Comparison of ENCODE assay signal across 8 mouse cellular contexts in the genomic region with DNA sequence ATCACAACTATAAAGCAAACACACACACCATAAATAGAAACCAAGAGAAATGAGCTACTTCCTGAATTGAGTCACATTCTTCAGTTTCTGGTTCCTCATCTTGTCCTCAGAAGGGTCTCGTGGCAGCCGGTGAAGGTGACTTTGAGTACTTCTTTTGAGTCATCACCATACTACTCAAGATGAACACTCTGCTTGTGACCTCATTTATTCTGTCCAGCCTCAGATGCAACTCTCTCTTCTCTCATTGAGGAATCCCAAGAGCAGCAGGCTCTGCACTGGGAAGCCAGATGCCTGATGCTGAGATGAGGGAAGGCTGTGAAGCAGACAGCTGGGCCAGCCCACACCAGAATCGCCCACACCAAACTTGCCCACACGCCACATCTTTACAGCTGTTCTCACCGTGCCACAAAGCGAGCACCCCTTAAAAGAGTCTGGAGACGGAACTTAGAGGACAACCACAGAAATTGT. TPM values are rescaled to one million over a fixed set of nuclear protein-coding genes. Genes with fewer than 3 reads are reported as not detected.
DNase-seq lines count a peak whose midpoint lies in the region; ATAC-seq and TF ChIP-seq lines count a peak whose summit lies in the region.

No protein-coding gene starts in this region.

- H3K36me3 ChIP-seq in kidney, embryonic 15.5 days, result peaks cover 12% of the 10 kb centered on the region
- H3K36me3 ChIP-seq in embryonic facial prominence, embryonic 15.5 days, result no peaks in the 10 kb centered on the region
- no peaks in the 10 kb centered on the region for H3K36me3 ChIP-seq in lung, postnatal 0 days (ENCODE audit: insufficient read depth, low read length)

- DNase-seq in kidney, adult 9 months, result no peak
- DNase-seq in CD4-positive, CD25-positive, alpha-beta regulatory T cell, adult 2 months (ENCODE audit: low read depth, low spot score), result peak; percentile 57
- peak; percentile 80 for DNase-seq in lung, postnatal 0 days (ENCODE audit: low spot score)
- peak; percentile 63 for DNase-seq in telencephalon, adult 2 months (ENCODE audit: low read depth, low spot score)
- no peak for DNase-seq in urinary bladder, postnatal 36 days (ENCODE audit: low spot score in 2 of 2)

- H3K27me3 ChIP-seq in kidney, embryonic 15.5 days, result no peaks in the 10 kb centered on the region
- H3K27me3 ChIP-seq in embryonic facial prominence, embryonic 15.5 days, result no peaks in the 10 kb centered on the region
- no peaks in the 10 kb centered on the region for H3K27me3 ChIP-seq in lung, postnatal 0 days (replicated peaks; ENCODE audit: insufficient read depth, low read length)

- H3K4me2 ChIP-seq in kidney, embryonic 15.5 days, result no peak overlapping the region
- H3K4me2 ChIP-seq in embryonic facial prominence, embryonic 15.5 days (replicated peaks), result peak overlapping the region; percentile 7
- H3K4me2 ChIP-seq in lung, postnatal 0 days (replicated peaks; ENCODE audit: low read depth, low read length), result no peak overlapping the region

- whole genome bisulfite sequencing in kidney, embryonic 15.5 days, result 59% methylated on average over 7 of the region's 7 CpGs
- WGBS in embryonic facial prominence, embryonic 15.5 days, result 53% methylated on average over 7 of the region's 7 CpGs
- 56% methylated on average over 7 of the region's 7 CpGs for WGBS in lung, postnatal 0 days

- H3K9me3 ChIP-seq in kidney, embryonic 15.5 days (replicated peaks), result no peaks in the 10 kb centered on the region
- H3K9me3 ChIP-seq in embryonic facial prominence, embryonic 15.5 days (replicated peaks), result no peaks in the 10 kb centered on the region
- H3K9me3 ChIP-seq in lung, postnatal 0 days (ENCODE audit: low read length), result no peaks in the 10 kb centered on the region

- no peak for ATAC-seq in kidney, embryonic 15.5 days (replicated peaks; ENCODE audit: low FRiP score)
- no peak; the same call in 1 of the 2 replicates for ATAC-seq in embryonic facial prominence, embryonic 15.5 days (ENCODE audit: insufficient number of reproducible peaks, low FRiP score, low TSS enrichment, low read depth)
- peak; percentile 14 for ATAC-seq in lung, postnatal 0 days
- ATAC-seq in cerebellum, adult (ENCODE audit: insufficient number of reproducible peaks, low FRiP score, low TSS enrichment), result no peak

- H3K4me1 ChIP-seq in kidney, embryonic 15.5 days, result peaks cover 73% of the 10 kb centered on the region
- H3K4me1 ChIP-seq in embryonic facial prominence, embryonic 15.5 days, result peaks cover 73% of the 10 kb centered on the region
- peaks cover 48% of the 10 kb centered on the region for H3K4me1 ChIP-seq in lung, postnatal 0 days (ENCODE audit: insufficient read depth, low read depth, low read length)

- no peak overlapping the region for H3K9ac ChIP-seq in kidney, embryonic 15.5 days
- no peak overlapping the region for H3K9ac ChIP-seq in embryonic facial prominence, embryonic 15.5 days
- H3K9ac ChIP-seq in lung, postnatal 0 days (replicated peaks; ENCODE audit: low read depth), result no peak overlapping the region

- no peak overlapping the region for H3K4me3 ChIP-seq in kidney, embryonic 15.5 days (replicated peaks)
- H3K4me3 ChIP-seq in embryonic facial prominence, embryonic 15.5 days (replicated peaks), result no peak overlapping the region
- no peak overlapping the region for H3K4me3 ChIP-seq in lung, postnatal 0 days (ENCODE audit: low read depth, low read length)

- H3K27ac ChIP-seq in kidney, embryonic 15.5 days, result peak overlapping the region; percentile 73
- H3K27ac ChIP-seq in embryonic facial prominence, embryonic 15.5 days (replicated peaks), result peak overlapping the region; percentile 86
- peak overlapping the region; percentile 72 for H3K27ac ChIP-seq in lung, postnatal 0 days (ENCODE audit: low read length)

- no peak for TF ChIP-seq CTCF in lung, postnatal 0 days (IDR thresholded peaks at IDR 0.05)

- peak; percentile 32; the same call in 1 of the 2 replicates for TF ChIP-seq EP300 in lung, postnatal 0 days (IDR thresholded peaks at IDR 0.05)

RNA-seq across cellular contexts. Expression of a gene that starts 8.0 kb away (rescaled TPM):
- 7.5 and 7.6 TPM in 2 replicates for polyA plus RNA-seq in kidney, embryonic 15.5 days (2015; fragmentation: Nextera tagmentation; extraction: Ambion mirVana)
- 10.4 and 10.8 TPM in 2 replicates for polyA plus RNA-seq in embryonic facial prominence, embryonic 15.5 days (2015; fragmentation: Nextera tagmentation; extraction: Ambion mirVana)
- 10.9 and 15.3 TPM in 2 replicates for polyA plus RNA-seq in lung, postnatal 0 days (2015; fragmentation: Nextera tagmentation; extraction: Ambion mirVana)

RNA-seq across cellular contexts. Expression of a gene that starts 55.2 kb away (rescaled TPM):
- polyA plus RNA-seq in kidney, embryonic 15.5 days (2015; fragmentation: Nextera tagmentation; extraction: Ambion mirVana), result 5.7 and 6.3 TPM in 2 replicates
- polyA plus RNA-seq in embryonic facial prominence, embryonic 15.5 days (2015; fragmentation: Nextera tagmentation; extraction: Ambion mirVana), result 9.5 and 11.3 TPM in 2 replicates
- polyA plus RNA-seq in lung, postnatal 0 days (2015; fragmentation: Nextera tagmentation; extraction: Ambion mirVana), result 10.5 and 13.2 TPM in 2 replicates

Comparison
In these comparisons a context has a peak if more than half of its experiments do, and no peak if none do; other contexts are left out.
1. DNase-seq: peak in CD4-positive, CD25-positive, alpha-beta regulatory T cell, adult 2 months (single experiment), lung, postnatal 0 days (single experiment) and telencephalon, adult 2 months (single experiment); none in kidney, adult 9 months (single experiment) and urinary bladder, postnatal 36 days (0 of 2).
2. Peak in every context shown above with its lines, with median percentiles within 50 percentile points of each other: H3K27ac ChIP-seq.